Mouse (Mus musculus): ENCODE results near the gene Plppr2. TPM values are rescaled to one million over a fixed set of nuclear protein-coding genes. Genes with fewer than 3 reads are reported as not detected.

The Plppr2 gene
- polyA plus RNA-seq (2014; fragmentation: Illumina TruSeq; extraction: RNeasy Lipid Tissue Mini Kit (QIAGEN cat#74804); ENCODE audit: low read depth, low replicate concordance), result 2.2 TPM

GRCm38 (mm10) chr9:21936692-21937570, at the start of gene Plppr2:
TSS of gene Plppr2 (plus strand) at chr9:21937033.

DNA sequence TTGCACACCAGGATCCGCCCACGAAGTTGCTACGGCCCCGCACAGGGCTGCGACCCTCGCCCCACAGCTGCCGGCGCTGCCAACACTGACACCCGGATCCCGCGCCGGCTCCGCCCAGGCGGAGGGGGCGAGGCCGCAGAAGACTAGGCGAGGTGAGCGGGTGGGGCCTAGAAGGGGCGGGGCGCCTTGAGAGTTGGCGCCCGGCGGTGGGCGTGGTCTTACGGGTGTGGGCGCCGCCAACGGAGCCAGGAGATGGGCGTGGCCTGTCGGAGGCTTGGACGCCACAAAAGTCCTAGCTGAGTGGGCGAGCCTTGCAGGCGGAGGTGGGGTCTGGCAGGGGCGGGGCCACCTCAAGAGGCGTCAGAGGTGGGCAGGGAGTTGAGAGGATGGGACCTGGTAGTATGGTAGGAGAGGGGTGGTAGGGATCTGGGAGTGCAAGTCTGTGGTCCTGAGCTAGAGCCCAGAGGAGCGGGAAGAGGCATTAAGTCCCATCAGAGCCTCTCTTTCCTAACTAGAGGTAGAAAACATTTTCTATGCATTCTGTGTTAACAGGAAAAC, 18.7 kb upstream of the Plppr2 start, which contains the start of gene Rab3d:
TSS of gene Rab3d (minus strand) at position 158 of the 558 bp plus-strand sequence.

GRCm38 (mm10) chr9:21927208-21927753, 9.6 kb upstream of the Plppr2 start, which contains the start of the genes Ccdc159 and Tmem205:
TSS of gene Ccdc159 (plus strand) at chr9:21927471.
TSS of gene Tmem205 (minus strand) at chr9:21927556.

DNA sequence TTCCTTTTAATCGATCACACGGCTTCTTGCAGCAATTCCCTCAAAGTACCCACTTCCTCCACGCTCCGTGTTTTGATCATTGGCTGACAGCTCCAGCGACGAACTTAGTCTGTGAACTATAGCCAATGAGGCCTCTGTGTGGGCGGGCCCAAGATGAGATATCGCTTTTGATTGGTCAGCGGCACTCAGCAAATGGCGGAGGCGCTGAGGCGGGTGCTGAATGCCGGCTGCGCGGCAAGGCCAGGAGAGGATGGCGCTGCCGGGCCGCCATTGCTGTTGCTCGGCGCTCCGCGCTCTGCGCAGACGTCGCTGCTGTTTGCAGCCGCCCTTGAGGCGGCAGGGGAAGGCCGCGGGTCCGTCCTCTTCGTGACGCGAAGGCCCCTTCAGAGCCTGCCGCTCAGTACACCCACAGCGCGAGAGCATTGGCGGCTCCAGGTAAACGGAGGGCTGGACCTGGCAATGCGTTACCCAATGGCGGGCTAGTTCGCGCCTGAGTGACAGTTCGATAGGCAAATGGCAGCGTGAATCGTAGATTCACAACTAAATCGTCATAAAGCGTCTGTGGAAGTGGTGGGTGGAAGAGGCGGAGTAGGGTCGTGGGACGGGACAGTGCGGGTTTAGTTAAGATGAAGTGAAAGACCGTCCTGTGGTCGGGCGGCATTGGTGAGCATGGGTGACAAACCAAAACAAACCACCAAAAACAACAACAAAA, 18.9 kb downstream of the Plppr2 start, which contains the start of gene Swsap1:
TSS of gene Swsap1 (plus strand) at position 186 of the 712 bp plus-strand sequence.

GRCm38 (mm10) chr9:21963417-21963816, 26.6 kb downstream of the Plppr2 start, which contains the start of gene Epor:
TSS of gene Epor (minus strand) at chr9:21963506.

GRCm38 (mm10) chr9:21989230-21990110, 52.6 kb downstream of the Plppr2 start, which contains the start of gene Rgl3:
TSS of gene Rgl3 (minus strand) at chr9:21989446.

Other genes with a start within 250 kb of the Plppr2 start
- 37.2 TPM for gene Ldlr, start 213.6 kb upstream of the Plppr2 start, polyA plus RNA-seq (2014; fragmentation: Illumina TruSeq; extraction: RNeasy Lipid Tissue Mini Kit (QIAGEN cat#74804); ENCODE audit: low read depth, low replicate concordance)
- gene Spc24, start 176.7 kb upstream of the Plppr2 start, polyA plus RNA-seq (2014; fragmentation: Illumina TruSeq; extraction: RNeasy Lipid Tissue Mini Kit (QIAGEN cat#74804); ENCODE audit: low read depth, low replicate concordance), result 0.58 TPM
- gene Kank2, start 138.3 kb upstream of the Plppr2 start, polyA plus RNA-seq (2014; fragmentation: Illumina TruSeq; extraction: RNeasy Lipid Tissue Mini Kit (QIAGEN cat#74804); ENCODE audit: low read depth, low replicate concordance), result 13.8 TPM
- not detected for gene Angptl8, start 101.5 kb upstream of the Plppr2 start, polyA plus RNA-seq (2014; fragmentation: Illumina TruSeq; extraction: RNeasy Lipid Tissue Mini Kit (QIAGEN cat#74804); ENCODE audit: low read depth, low replicate concordance)
- 2.9 TPM for gene Dock6, start 84.4 kb upstream of the Plppr2 start, polyA plus RNA-seq (2014; fragmentation: Illumina TruSeq; extraction: RNeasy Lipid Tissue Mini Kit (QIAGEN cat#74804); ENCODE audit: low read depth, low replicate concordance)
- 14.0 TPM for gene Rab3d, start 18.8 kb upstream of the Plppr2 start, polyA plus RNA-seq (2014; fragmentation: Illumina TruSeq; extraction: RNeasy Lipid Tissue Mini Kit (QIAGEN cat#74804); ENCODE audit: low read depth, low replicate concordance)
- 0.99 TPM for gene Ccdc159, start 9.6 kb upstream of the Plppr2 start, polyA plus RNA-seq (2014; fragmentation: Illumina TruSeq; extraction: RNeasy Lipid Tissue Mini Kit (QIAGEN cat#74804); ENCODE audit: low read depth, low replicate concordance)
- gene Tmem205, start 9.5 kb upstream of the Plppr2 start, polyA plus RNA-seq (2014; fragmentation: Illumina TruSeq; extraction: RNeasy Lipid Tissue Mini Kit (QIAGEN cat#74804); ENCODE audit: low read depth, low replicate concordance), result 8.9 TPM
- 10.1 TPM for gene Swsap1, start 18.7 kb downstream of the Plppr2 start, polyA plus RNA-seq (2014; fragmentation: Illumina TruSeq; extraction: RNeasy Lipid Tissue Mini Kit (QIAGEN cat#74804); ENCODE audit: low read depth, low replicate concordance)
- gene Epor, start 26.5 kb downstream of the Plppr2 start, polyA plus RNA-seq (2014; fragmentation: Illumina TruSeq; extraction: RNeasy Lipid Tissue Mini Kit (QIAGEN cat#74804); ENCODE audit: low read depth, low replicate concordance), result not detected
- gene Rgl3, start 52.4 kb downstream of the Plppr2 start, polyA plus RNA-seq (2014; fragmentation: Illumina TruSeq; extraction: RNeasy Lipid Tissue Mini Kit (QIAGEN cat#74804); ENCODE audit: low read depth, low replicate concordance), result 2.8 TPM
- gene Ccdc151, start 65.6 kb downstream of the Plppr2 start, polyA plus RNA-seq (2014; fragmentation: Illumina TruSeq; extraction: RNeasy Lipid Tissue Mini Kit (QIAGEN cat#74804); ENCODE audit: low read depth, low replicate concordance), result 0.76 TPM
- gene Prkcsh, start 65.8 kb downstream of the Plppr2 start, polyA plus RNA-seq (2014; fragmentation: Illumina TruSeq; extraction: RNeasy Lipid Tissue Mini Kit (QIAGEN cat#74804); ENCODE audit: low read depth, low replicate concordance), result 10.0 TPM
- 1.1 TPM for gene Elavl3, start 115.0 kb downstream of the Plppr2 start, polyA plus RNA-seq (2014; fragmentation: Illumina TruSeq; extraction: RNeasy Lipid Tissue Mini Kit (QIAGEN cat#74804); ENCODE audit: low read depth, low replicate concordance)
- not detected for gene Gm49318, start 134.2 kb downstream of the Plppr2 start, polyA plus RNA-seq (2014; fragmentation: Illumina TruSeq; extraction: RNeasy Lipid Tissue Mini Kit (QIAGEN cat#74804); ENCODE audit: low read depth, low replicate concordance)
- gene Zfp653, start 134.3 kb downstream of the Plppr2 start, polyA plus RNA-seq (2014; fragmentation: Illumina TruSeq; extraction: RNeasy Lipid Tissue Mini Kit (QIAGEN cat#74804); ENCODE audit: low read depth, low replicate concordance), result not detected
- 4.3 TPM for gene Ecsit, start 148.4 kb downstream of the Plppr2 start, polyA plus RNA-seq (2014; fragmentation: Illumina TruSeq; extraction: RNeasy Lipid Tissue Mini Kit (QIAGEN cat#74804); ENCODE audit: low read depth, low replicate concordance)
- gene Cnn1, start 162.2 kb downstream of the Plppr2 start, polyA plus RNA-seq (2014; fragmentation: Illumina TruSeq; extraction: RNeasy Lipid Tissue Mini Kit (QIAGEN cat#74804); ENCODE audit: low read depth, low replicate concordance), result 3.6 TPM
- gene Elof1, start 180.1 kb downstream of the Plppr2 start, polyA plus RNA-seq (2014; fragmentation: Illumina TruSeq; extraction: RNeasy Lipid Tissue Mini Kit (QIAGEN cat#74804); ENCODE audit: low read depth, low replicate concordance), result 8.3 TPM
- 5.2 TPM for gene Acp5, start 198.7 kb downstream of the Plppr2 start, polyA plus RNA-seq (2014; fragmentation: Illumina TruSeq; extraction: RNeasy Lipid Tissue Mini Kit (QIAGEN cat#74804); ENCODE audit: low read depth, low replicate concordance)
- gene Pigyl, start 219.8 kb downstream of the Plppr2 start, polyA plus RNA-seq (2014; fragmentation: Illumina TruSeq; extraction: RNeasy Lipid Tissue Mini Kit (QIAGEN cat#74804); ENCODE audit: low read depth, low replicate concordance), result 5.1 TPM

All from adrenal gland, adult 10 weeks (tissue).